Mouse (Mus musculus) CH12.LX (cell line): ENCODE measurements around the gene Nanos2. TPM values are rescaled to one million over a fixed set of nuclear protein-coding genes. Genes with fewer than 3 reads are reported as not detected.

Experiments
- DNase-seq: peaks from one replicate; pipeline ENCODE4 v3.0.0-alpha.2; 2013; ENCODE audit errors: extremely low read depth
- H3K27ac ChIP-seq: 2 replicates; pipeline ENCODE4 v1.5.1; 2012; ENCODE audit warnings: low read depth, mild to moderate bottlenecking, control low read depth, moderate library complexity; ENCODE audit not compliant: insufficient read depth
- H3K27me3 ChIP-seq: replicated peaks from 2 replicates; pipeline ENCODE3; 2012; ENCODE audit warnings: inconsistent platforms
- H3K36me3 ChIP-seq, 2 experiments: replicated peaks in 1 of 2; 2 replicates each; pipeline versions ENCODE3 to v1.6.1; 2012; ENCODE audit warnings: inconsistent platforms in 1 of 2, low read length in 1 of 2, mild to moderate bottlenecking in 1 of 2, mixed read lengths in 1 of 2, moderate library complexity in 1 of 2; ENCODE audit not compliant: control insufficient read depth in 1 of 2, insufficient read depth in 1 of 2
- H3K4me1 ChIP-seq, 2 experiments: 2 replicates each; pipeline ENCODE4 v1.6.1; 2012; ENCODE audit warnings: inconsistent platforms in 1 of 2, moderate library complexity in 1 of 2; ENCODE audit not compliant: insufficient read depth in 2 of 2, control insufficient read depth in 1 of 2
- H3K4me2 ChIP-seq: 2 replicates; pipeline ENCODE4 v1.6.1; 2012; ENCODE audit warnings: low read depth, mild to moderate bottlenecking, control low read depth; ENCODE audit not compliant: poor library complexity, insufficient read depth, severe bottlenecking
- H3K4me3 ChIP-seq, 3 experiments: fragments of 150-350 bp in 1 of 3; sonication (generic) in 1 of 3; replicated peaks in 1 of 3; 2 replicates each; pipeline versions ENCODE3 to v1.5.1; 2011 to 2012; ENCODE audit warnings: low read depth in 2 of 3, low read length in 2 of 3, mild to moderate bottlenecking in 2 of 3, moderate library complexity in 2 of 3, control low read depth in 1 of 3, improper control_type of control experiment in 1 of 3, inconsistent platforms in 1 of 3, mixed read lengths in 1 of 3; ENCODE audit not compliant: poor library complexity in 1 of 3
- H3K79me2 ChIP-seq: replicated peaks from 2 replicates; pipeline ENCODE4 v1.6.1; 2012; ENCODE audit warnings: mild to moderate bottlenecking, moderate library complexity; ENCODE audit not compliant: control insufficient read depth, poor library complexity, insufficient read depth, severe bottlenecking; ENCODE audit errors: extremely low read depth
- H3K9ac ChIP-seq: 2 replicates; pipeline ENCODE4 v1.6.1; 2012; ENCODE audit warnings: low read depth, mild to moderate bottlenecking, control low read depth, moderate library complexity; ENCODE audit not compliant: insufficient read depth
- H3K9me3 ChIP-seq: replicated peaks from 2 replicates; pipeline ENCODE3; 2012; ENCODE audit warnings: low read length, inconsistent platforms, mixed read lengths
- BHLHE40 ChIP-seq: IDR thresholded peaks from 2 replicates; pipeline ENCODE4 v1.6.1; 2011; ENCODE audit warnings: mild to moderate bottlenecking, low read depth, low read length, improper control_type of control experiment
- E2F4 ChIP-seq: IDR thresholded peaks from 2 replicates; pipeline ENCODE4 v1.6.1; 2011; ENCODE audit warnings: low read depth, low read length, improper control_type of control experiment; ENCODE audit not compliant: insufficient replicate concordance
- ELF1 ChIP-seq: IDR thresholded peaks from 2 replicates; pipeline ENCODE4 v1.6.1; 2014; ENCODE audit warnings: low read depth, mild to moderate bottlenecking, inconsistent platforms, low read length, improper control_type of control experiment
- HCFC1 ChIP-seq: IDR thresholded peaks from 2 replicates; pipeline ENCODE4 v1.6.1; 2012; ENCODE audit warnings: low read depth, mild to moderate bottlenecking, inconsistent platforms, low read length, improper control_type of control experiment
- KAT2A ChIP-seq: IDR thresholded peaks from 2 replicates; pipeline ENCODE4 v1.6.1; 2012; ENCODE audit warnings: low read length, improper control_type of control experiment, inconsistent platforms; ENCODE audit not compliant: insufficient replicate concordance
- MAX ChIP-seq: IDR thresholded peaks from 2 replicates; pipeline ENCODE4 v1.6.1; 2011; ENCODE audit warnings: low read length, improper control_type of control experiment
- MAZ ChIP-seq: IDR thresholded peaks from 2 replicates; pipeline ENCODE4 v1.6.1; 2012; ENCODE audit warnings: low read depth, mild to moderate bottlenecking, inconsistent platforms, low read length, improper control_type of control experiment, moderate library complexity
- MXI1 ChIP-seq: IDR thresholded peaks from 2 replicates; pipeline ENCODE4 v1.6.1; 2011; ENCODE audit warnings: mild to moderate bottlenecking, low read depth, low read length, improper control_type of control experiment
- MYC ChIP-seq: IDR thresholded peaks from 2 replicates; pipeline ENCODE4 v1.6.1; 2011; ENCODE audit warnings: low read depth, mild to moderate bottlenecking, improper control_type of control experiment, low read length
- NELFE ChIP-seq: IDR thresholded peaks from 2 replicates; pipeline ENCODE4 v1.6.1; 2011; ENCODE audit warnings: low read depth, low read length, improper control_type of control experiment
- NRF1 ChIP-seq: IDR thresholded peaks from 2 replicates; pipeline ENCODE4 v1.6.1; 2014; ENCODE audit warnings: low read depth, mild to moderate bottlenecking, inconsistent platforms, low read length, improper control_type of control experiment, moderate library complexity
- POLR2AphosphoS2 ChIP-seq: IDR thresholded peaks from 2 replicates; pipeline ENCODE4 v1.6.1; 2011; ENCODE audit warnings: low read depth, low read length, improper control_type of control experiment
- RAD21 ChIP-seq: IDR thresholded peaks from 2 replicates; pipeline ENCODE4 v1.6.1; 2011; ENCODE audit warnings: low read depth, mild to moderate bottlenecking, low read length, improper control_type of control experiment, moderate library complexity
- RCOR1 ChIP-seq: conservative IDR thresholded peaks from 2 replicates; pipeline ENCODE4 v1.6.1; 2012; ENCODE audit warnings: low read depth, mild to moderate bottlenecking, inconsistent platforms, low read length, improper control_type of control experiment
- SIN3A ChIP-seq: IDR thresholded peaks from 2 replicates; pipeline ENCODE4 v1.6.1; 2012; ENCODE audit warnings: low read length, improper control_type of control experiment, inconsistent platforms
- TCF12 ChIP-seq: IDR thresholded peaks from 2 replicates; pipeline ENCODE4 v1.6.1; 2014; ENCODE audit warnings: low read depth, mild to moderate bottlenecking, inconsistent platforms, low read length, improper control_type of control experiment
- USF2 ChIP-seq: conservative IDR thresholded peaks from 2 replicates; pipeline ENCODE4 v1.6.1; 2011; ENCODE audit warnings: low read depth, low read length, improper control_type of control experiment
- ZC3H11A ChIP-seq: IDR thresholded peaks from 2 replicates; pipeline ENCODE4 v1.6.1; 2012; ENCODE audit warnings: low read depth, mild to moderate bottlenecking, inconsistent platforms, low read length, improper control_type of control experiment
- ZNF384 ChIP-seq: IDR thresholded peaks from 2 replicates; pipeline ENCODE4 v1.6.1; 2012; ENCODE audit warnings: low read depth, low read length, improper control_type of control experiment, inconsistent platforms
- dilution Hi-C: fragments of 300-500 bp; cut with MboI; formaldehyde crosslinking; loops from 2 replicates; pipeline ENCODE4 v1.14.3; 2020; ENCODE audit warnings: low sequenced_read_pairs; ENCODE audit not compliant: extremely low pct_unique_long_range_greater_than_20kb, extremely low pct_ligation_motif_present
- in situ Hi-C: fragments of 300-500 bp; cut with MboI; formaldehyde crosslinking; loops from 3 replicates; pipeline ENCODE4 v1.14.3; 2019; ENCODE audit warnings: low sequenced_read_pairs, low pct_ligation_motif_present, low pct_unique_long_range_greater_than_20kb, mixed read lengths
- polyA plus RNA-seq: library from polyadenylated mRNA; unstranded; fragments of >175 nt; gene quantifications from 2 replicates; pipeline ENCODE4 v1.2.1, GENCODE M21; 2012; ENCODE audit warnings: low read depth; ENCODE audit not compliant: insufficient read length
- total RNA-seq, 2 experiments: library from RNA; depleted of rRNA; stranded (reverse); fragments of 300-350 nt in 1 of 2; fragments of >200 nt in 1 of 2; gene quantifications; 2 replicates each; pipeline ENCODE4 v1.2.3; 2012 to 2014

Gene Nanos2
- total and polyA plus RNA-seq, 3 experiments = not detected

DNA sequence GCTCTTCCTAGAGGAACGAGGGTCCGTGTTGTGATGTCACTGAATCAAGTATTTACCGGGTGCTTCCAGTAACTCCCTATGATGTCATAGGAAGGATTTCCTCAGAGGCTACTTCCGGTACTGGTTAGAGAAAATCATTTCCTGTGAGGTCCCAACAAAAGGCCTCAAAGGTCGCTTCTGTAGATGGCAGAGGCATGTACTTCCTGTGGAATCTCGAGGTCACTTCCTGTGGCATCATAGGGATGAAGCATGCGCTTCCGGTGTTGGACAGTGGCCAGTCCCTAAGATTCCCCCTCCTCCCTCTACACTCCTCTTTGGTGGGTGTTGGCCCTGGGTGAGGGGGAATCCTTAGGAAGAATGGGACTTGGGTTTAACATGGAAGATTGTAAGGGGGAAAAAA lies 27.8 kb upstream of the Nanos2 start:
- DNase-seq = no peak
- peak overlapping the region; percentile 32; the same call in 1 of the 2 replicates for H3K4me2 ChIP-seq
- no peak overlapping the region for H3K27ac ChIP-seq
- H3K9me3 ChIP-seq = peaks cover 9% of the 10 kb centered on the region
- H3K9ac ChIP-seq = no peak overlapping the region
- TF ChIP-seq USF2 = no peak
- TF ChIP-seq RAD21 = no peak
- no peak for TF ChIP-seq MXI1
- no peak for TF ChIP-seq E2F4
- no peak for TF ChIP-seq MAZ
- no peak for TF ChIP-seq NELFE
- no peak for TF ChIP-seq SIN3A
- TF ChIP-seq HCFC1 = peak; percentile 56
- TF ChIP-seq ELF1 = peak; percentile 39
- H3K27me3 ChIP-seq = peaks cover 95% of the 10 kb centered on the region
- H3K4me1 ChIP-seq = peaks cover 14 to 29% of the 10 kb centered on the region in 2 experiments
- H3K4me3 ChIP-seq = no peak overlapping the region
- in situ Hi-C loops = no loop called here
- dilution Hi-C loops = no loop called here
- H3K36me3 ChIP-seq = no peaks in the 10 kb centered on the region
- H3K79me2 ChIP-seq = 0 out of 2 replicates have a peak, but pooled peaks cover 3% of the 10 kb centered on the region

DNA sequence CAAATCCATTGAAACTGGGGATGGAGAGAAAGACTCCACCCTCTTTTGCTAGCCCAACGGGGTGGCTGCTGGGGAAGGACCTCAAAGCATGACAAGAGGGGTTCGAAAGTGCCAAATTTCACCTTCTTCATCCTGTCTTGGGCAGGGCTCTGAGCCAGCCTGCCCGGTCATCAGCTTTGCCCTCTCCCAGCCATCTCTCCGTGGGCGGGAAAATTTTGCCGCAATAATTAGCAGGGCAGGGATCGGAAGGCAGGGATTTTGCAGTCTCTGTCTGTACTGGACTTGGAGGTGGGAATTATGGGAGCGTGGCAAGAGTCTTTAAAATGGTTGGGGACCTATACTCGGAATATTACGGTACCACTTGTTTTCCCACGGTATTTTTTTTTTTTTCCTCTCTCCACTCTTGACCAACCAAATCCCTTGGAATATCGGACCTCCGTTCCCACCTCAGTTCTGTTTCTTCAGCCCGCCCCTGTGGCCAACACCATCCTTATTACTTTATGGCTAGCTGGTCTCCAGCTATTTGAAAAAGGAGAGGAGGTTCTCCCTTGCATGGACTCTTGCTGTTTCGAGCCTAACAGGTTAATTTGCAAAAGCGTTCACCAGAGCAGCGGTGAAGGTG lies 24.9 kb upstream of the Nanos2 start:
- no peak overlapping the region for H3K4me3 ChIP-seq
- peaks cover 8% of the 10 kb centered on the region for H3K9me3 ChIP-seq
- H3K4me1 ChIP-seq = peaks cover 14 to 30% of the 10 kb centered on the region in 2 experiments
- peak overlapping the region; percentile 95 for H3K4me2 ChIP-seq
- H3K36me3 ChIP-seq = no peaks in the 10 kb centered on the region
- TF ChIP-seq ZNF384 (peak; percentile 81), HCFC1 (no peak), SIN3A (no peak), MXI1 (peak; percentile 97)
- H3K27ac ChIP-seq = no peak overlapping the region
- no peak overlapping the region for H3K9ac ChIP-seq
- dilution Hi-C loops = no loop called here
- in situ Hi-C loops = no loop called here
- DNase-seq = no peak
- H3K79me2 ChIP-seq = no peaks in the 10 kb centered on the region
- H3K27me3 ChIP-seq = peaks cover 93% of the 10 kb centered on the region

DNA sequence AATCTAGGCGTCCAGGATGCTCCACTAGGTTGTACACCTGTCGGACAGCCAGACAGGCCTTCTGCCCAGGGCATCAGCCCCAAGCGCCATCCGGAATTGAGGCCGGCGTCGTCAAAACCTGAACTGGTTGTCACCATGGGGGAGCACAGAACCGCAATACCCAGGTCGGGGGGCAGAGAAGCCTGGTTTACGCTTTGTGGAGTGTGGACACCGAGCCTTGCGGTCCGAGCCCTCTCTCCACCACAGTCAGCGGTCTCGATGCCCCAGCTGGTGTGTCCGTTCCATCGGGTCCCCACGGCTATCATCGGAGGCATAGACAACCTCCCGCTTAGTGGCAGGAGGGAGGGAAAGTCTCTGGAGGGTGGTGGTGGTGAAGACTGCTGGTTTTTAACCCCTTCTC lies 24.4 kb upstream of the Nanos2 start:
- no peak for DNase-seq
- Histone ChIP-seq H3K9ac (no peak overlapping the region), H3K4me3 (no peak overlapping the region), H3K9me3 (peaks cover 3% of the 10 kb centered on the region), H3K27ac (no peak overlapping the region), H3K36me3 (no peaks in the 10 kb centered on the region), H3K4me1 (peaks cover 14 to 30% of the 10 kb centered on the region in 2 experiments), H3K4me2 (peak overlapping the region; percentile 95), H3K27me3 (peaks cover 93% of the 10 kb centered on the region), H3K79me2 (no peaks in the 10 kb centered on the region)
- TF ChIP-seq MYC = no peak
- TF ChIP-seq ZC3H11A = no peak
- TF ChIP-seq MAX = no peak
- no peak for TF ChIP-seq NRF1
- TF ChIP-seq RCOR1 = no peak
- no peak for TF ChIP-seq BHLHE40
- no peak for TF ChIP-seq POLR2AphosphoS2
- no peak for TF ChIP-seq KAT2A
- TF ChIP-seq TCF12 = no peak
- dilution Hi-C loops = no loop called here
- in situ Hi-C loops = no loop called here
